Mouse (Mus musculus) Muller cell, postnatal 12 days (primary cell): ENCODE results near the gene Rpap2.

Experiments used
- DNase-seq: peaks from one replicate; pipeline ENCODE4 v3.0.0-alpha.2; 2015; ENCODE audit errors: inconsistent ontology term

Gene Rpap2

DNA sequence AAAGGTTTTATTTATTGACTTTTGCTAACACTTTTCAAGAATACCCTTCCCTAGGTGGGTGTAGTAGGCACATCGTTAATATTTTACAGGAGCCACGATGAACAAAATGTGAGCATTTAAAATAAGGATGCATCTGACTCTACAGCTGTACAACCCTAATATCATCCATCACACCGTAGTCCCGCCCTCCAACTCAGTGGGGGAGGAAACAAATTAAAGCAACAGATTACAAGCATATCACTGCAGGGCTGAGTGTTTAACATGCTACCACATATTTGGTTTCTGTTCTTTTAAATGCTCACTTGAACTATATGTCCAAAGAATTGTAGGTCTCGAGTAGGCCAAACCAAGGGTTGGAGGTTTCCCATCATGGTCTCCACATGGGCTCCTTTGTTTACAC is 90.0 kb downstream of the Rpap2 start:
- DNase-seq = no peak

DNA sequence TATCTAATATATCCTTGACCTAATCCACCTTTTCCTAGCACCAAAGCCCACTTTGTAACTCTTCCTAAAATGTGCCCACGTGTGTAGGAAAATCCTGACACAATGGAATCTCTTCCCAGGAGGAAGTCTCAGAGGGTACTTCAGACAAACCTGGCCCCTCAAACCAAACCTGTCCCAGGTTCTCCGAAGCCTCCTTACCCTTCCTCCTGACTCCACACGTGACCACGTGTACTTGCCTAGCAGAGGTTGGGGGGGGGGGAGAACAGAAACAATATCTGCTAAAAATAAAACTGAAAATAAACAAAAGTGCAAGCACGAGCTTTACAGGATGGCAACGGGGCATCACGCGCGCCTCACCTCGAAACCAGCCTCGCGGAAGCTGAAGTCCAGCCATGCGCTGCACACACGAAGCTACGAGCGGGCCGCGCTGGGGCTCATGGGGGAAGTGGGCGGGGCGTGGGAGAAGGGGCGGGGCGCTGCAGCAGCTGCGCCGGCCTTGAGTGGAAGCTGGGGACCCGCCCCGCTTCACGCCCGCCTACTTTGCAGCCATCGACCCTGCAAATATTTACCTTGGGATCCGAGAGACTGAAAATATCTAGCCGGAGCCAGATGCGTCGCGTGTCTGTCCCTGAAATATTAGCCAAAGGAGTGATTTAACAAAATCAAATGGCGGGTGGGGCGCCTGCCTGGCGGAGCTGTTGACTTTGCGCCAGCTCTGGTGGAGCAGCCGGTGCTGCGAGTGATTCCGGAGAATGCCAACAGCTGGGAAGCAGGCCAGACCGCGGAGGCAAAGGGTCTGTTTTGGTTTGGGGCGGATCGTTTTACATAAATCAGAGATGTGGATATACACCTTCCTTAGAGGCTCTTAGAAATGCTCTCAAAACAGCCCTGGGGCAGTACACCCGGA is 90.7 kb downstream of the Rpap2 start:
- DNase-seq = peak; percentile 89

DNA sequence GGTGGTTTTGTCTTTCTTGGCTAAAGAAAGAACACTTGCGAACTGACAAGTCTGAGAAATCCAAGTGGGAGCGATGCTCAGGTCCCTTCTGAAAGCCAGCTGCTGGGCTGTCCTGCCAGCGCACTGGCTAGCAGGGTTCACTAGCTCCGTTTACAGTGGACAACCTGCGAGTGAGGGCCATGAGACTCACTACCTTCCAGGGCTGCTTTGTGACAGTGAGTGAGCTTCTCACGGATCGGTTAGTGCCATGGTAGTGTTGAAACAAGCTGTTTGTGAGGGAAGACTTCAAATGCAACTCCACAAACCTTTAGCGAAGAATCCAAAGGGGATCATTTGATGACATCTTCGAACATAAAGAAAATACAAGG is 91.3 kb downstream of the Rpap2 start:
- DNase-seq = no peak

DNA sequence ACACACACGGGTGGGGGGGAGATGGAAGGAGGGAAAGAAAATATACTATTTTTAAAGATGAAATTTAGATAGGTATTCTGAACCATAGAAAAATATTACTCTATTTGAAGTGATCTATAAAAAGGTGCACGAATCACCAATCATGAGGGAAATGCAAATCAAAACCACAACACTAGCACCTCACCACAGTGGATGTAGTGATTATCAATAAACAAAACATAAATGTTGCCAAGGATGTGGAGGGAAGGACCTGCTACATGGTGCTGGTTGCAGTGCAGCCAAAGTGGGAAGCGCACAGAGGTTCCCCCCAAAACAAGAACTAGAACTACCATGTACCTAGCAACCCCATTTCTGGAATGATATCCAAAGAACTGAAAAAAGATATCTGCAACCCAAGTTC is 97.8 kb downstream of the Rpap2 start:
- DNase-seq = no peak

DNA sequence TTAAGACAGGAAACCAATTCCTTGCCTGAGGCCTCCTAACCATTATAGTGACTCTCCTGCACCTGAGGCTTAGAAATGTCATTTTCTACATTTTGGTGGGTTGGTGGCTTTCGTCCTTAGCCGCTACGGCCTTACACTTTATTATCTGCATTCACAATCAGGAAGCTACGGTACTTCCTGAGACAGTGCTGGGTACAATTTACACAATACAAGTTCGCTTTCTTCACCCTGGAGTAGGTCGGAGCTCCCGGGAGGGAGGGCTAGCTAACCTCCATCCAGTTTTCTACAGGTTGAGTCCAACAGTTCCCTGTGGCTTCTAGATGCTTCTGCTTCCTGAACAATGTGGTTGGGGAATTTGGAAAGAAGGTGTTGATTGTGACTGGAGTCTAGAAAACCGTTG is 101.7 kb downstream of the Rpap2 start:
- DNase-seq = no peak

DNA sequence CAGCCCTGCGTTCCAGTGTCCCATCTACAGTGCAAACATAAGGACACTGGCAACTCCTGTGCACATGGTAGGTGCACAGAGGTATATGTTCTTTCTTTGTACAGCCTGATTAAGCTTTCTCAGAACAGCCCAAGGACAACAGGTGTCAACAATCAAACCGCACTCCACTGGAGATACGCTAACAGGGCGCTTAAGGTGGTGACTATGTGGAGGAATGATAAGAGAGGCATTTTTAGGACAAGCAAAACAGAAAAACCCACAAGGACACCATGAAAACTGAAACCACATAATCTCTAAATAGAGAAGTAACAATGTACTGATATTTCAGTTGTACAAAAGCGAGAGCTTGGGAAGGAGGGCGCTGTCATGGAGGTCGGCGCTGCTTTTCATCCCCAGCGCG is 103.7 kb downstream of the Rpap2 start:
- no peak for DNase-seq

DNA sequence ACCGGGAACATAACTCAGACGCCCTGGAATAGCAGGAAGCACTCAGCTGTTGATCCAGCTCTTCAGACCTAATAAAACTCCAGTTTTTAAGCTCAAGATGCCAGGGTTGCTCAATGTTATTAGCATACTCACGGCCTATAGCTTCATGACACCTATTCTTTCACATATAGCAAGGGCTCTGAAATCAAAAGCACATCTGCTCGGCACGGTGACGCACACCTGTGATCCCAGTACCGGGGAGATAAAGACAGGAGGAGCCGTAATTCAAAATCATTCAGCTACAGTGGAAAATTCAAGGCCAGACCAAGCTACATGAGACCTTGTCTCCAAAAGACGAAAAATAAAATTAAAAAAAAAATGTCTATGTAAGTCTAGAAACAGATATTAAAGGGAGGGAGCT is 104.5 kb downstream of the Rpap2 start:
- no peak for DNase-seq

DNA sequence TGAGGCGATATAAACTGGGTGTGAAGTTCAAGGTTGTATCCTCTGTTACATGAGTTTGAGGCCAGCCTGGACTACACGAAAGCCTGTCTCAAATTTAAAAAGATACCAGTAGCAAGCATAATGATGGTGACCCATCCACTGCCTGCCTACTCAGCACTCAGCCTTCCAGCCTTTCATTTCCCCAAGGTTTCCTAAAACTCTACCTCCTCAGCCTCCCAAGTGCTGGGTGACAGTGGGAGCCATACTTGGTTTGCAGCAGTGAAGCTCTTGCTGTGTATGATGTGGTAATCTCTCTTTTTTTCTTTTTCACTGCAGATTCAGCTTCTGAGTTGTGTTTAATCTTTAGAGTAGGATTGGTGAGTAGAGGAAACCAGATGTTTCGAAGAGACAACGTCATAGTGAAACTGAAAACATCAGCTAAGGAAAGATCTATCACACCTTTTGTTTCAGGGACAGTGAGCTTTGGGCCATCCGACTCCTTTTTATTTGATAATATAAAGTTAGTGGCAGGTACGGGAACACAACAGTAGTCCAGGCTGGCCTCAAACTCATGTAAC is 106.1 kb downstream of the Rpap2 start:
- DNase-seq = no peak

DNA sequence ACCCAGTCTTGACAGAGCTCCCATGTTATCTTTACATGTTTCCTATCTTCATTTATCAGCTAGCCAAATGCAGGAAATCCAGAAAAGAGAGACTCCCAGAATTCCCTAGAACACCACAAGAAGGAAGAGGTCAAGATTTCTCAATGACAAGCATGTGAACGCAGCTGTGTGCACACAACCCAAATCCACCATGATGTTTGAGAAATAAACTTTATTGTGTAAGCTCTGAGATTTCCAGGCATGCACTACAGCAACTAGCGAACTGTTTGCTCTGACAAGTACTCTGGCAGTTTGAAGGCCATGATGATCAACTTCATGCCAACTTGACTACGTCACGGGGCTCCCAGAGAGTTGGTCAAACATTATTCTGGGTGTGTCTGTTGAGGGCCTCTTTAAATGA is 108.6 kb downstream of the Rpap2 start:
- DNase-seq = no peak

DNA sequence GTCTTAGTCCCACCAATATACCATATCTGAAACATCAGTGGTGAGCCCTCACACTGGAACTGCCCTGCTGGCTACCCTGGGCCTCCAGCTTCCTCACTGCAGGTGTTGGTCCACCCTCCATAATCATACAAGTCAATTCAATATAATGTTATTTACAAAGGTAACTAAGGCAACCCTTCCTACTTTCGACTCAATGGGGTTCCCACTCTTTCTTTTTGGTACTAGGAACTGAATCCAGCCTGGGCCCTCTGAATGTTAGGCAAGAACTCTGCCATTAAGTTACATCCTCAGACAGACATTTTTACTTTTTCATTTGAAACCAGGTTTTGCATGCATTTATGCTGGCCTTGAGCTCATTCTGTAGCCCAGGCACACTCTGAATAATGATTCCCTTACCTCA is 109.1 kb downstream of the Rpap2 start:
- DNase-seq = no peak

DNA sequence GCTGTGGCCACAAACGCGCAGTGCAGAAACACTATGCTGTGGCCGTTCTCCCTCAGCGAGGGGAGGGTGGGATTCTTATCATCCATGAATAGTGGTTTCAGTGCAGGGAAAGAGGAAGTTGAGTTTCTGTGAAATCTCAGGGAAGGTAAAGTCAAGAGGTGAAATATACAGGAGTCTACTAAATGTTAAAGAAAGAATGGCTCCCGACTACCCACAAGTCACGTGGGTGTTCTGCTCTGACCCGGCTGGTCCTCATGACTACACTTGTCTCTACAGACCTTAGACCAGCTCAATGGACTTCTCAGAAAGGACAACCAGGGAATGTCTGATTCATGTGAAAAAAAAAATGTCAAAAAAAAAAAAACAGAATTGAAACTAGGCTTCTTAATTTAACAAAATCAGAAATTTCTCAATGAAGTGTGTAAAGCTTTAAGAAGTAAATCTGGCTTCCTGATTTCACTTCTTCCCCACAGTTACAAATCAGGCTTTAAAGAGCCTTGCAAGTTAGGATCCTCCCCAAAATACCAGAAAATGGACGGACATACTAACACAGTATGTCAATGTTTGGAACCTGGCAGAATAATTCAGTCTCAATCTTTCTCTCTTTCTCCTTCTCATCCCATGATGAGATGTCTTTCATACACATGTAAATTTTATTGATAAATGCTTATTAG is 111.1 kb downstream of the Rpap2 start:
- no peak for DNase-seq
